Mouse (Mus musculus) v-Abl transformed pro-B cells (cell line): ENCODE measurements at regions not wholly inside any gene's neighbourhood (a gene's known extent, or its start where the extent isn't known, plus 50 kb on each side); places are given as distances from the start of the nearest gene placed in this dataset.

Experiments
- in situ Hi-C, 2 experiments: fragments of 400-800 bp; cut with MboI; formaldehyde crosslinking; loops; one replicate each; pipeline ENCODE4 v1.15.1; 2025; ENCODE audit not compliant: unreplicated experiment in 2 of 2

DNA sequence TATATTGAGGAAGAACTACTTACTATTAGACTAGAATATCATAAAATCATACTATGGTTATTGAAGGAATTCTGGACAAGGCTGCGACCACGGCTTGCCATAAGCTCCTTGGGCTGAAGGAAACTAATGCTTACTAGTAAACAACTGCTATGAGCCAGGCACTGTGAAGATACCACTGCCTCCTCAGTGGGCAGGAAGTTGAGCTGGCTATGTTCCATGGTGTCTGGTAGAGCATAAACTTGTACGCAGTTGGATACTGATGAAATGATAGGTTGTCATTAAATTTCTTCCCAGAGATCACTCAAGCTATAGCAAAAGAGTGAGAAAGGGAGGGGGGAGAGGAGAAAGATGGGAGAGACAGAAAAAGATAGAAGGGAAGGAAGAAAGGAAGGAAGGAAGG is 261.4 kb upstream of the Fn1 start:
- in situ Hi-C loops: no loop called here

DNA sequence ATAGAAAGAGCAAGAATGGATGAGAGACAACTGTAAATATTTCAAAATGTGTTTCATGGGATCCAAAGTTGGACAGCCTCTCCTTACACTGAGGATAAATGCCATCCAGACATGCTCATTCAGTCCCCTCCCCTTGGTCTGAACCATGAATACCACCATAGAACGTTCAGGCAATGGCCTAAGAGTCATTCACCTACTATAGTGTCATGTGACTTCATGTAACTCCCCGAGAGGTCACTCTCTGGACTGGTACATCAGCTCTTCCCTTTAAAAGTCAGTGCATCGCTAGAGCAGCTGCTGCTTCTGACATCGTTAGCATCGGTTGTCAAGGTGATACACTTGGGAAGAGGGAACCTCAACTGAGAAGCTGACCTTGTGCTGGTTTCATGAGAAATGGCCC is 260.2 kb upstream of the Fn1 start:
- in situ Hi-C loops: no loop called here

DNA sequence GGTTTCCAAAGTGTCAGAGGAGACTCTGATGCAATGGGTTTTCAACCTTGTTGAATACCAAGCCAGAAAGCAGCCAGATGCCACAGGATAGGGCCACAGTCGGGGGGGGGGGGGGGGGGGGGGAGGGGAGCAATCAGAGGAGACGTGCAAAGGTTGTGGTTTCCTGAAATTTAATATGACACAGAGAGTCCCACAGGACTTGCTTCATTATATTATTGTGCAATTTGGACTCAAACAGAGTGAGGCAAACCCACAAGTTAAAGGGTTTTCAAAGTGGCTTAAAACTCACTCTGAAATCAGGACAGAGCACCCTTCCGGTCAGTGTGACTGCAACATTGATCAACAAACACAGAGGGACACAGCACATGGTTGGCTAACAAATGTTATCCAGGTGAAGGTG is 259.4 kb upstream of the Fn1 start:
- in situ Hi-C loops: no loop called here

DNA sequence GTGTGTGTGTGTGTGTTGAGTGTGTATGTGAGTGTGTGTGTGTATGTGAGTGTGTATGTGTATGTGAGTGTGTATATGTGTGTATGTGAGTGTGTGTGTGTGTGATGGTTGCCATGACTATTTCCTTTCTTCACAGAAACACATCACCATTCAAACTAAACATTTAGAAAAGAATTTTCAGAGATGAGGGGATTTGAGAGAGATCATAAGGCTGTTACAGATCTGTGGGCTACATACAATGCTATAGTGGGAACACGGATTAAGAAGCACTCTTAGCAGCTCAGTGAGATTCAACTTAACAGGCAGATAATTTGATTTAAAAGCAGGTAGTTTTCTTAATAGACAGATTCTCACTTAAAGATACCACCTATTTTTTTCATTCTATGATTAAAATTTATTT is 257.1 kb upstream of the Fn1 start:
- in situ Hi-C loops: no loop called here

DNA sequence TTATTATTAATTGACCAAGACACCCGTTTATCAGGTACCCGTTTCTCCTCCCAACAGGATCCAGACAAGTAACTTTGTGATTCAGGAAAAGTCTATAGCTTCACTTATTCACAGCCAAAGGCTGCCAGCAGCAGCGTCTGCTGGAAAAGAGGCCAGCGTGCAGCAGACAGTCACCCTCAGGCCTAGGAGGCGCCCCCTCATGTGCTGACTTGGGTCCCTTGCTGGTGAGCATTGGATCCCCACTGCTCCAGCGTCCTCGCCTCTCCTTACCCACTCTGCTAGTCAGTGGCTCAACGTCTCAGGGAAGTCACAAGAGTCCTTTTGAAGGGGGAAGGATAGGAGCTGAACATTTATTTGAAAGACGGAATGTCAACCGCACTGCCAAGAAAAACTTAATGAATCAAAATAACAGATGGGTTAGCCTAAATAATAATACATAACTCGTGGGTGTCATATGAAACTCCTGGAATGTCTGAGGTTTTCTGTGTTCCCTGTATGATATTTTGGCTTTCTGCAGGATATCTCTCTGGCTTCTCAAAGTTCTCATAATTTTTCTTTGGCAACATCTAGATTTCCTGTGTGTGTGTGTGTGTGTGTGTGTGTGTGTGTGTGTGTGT is 256.6 kb upstream of the Fn1 start:
- in situ Hi-C loops: no loop called here

DNA sequence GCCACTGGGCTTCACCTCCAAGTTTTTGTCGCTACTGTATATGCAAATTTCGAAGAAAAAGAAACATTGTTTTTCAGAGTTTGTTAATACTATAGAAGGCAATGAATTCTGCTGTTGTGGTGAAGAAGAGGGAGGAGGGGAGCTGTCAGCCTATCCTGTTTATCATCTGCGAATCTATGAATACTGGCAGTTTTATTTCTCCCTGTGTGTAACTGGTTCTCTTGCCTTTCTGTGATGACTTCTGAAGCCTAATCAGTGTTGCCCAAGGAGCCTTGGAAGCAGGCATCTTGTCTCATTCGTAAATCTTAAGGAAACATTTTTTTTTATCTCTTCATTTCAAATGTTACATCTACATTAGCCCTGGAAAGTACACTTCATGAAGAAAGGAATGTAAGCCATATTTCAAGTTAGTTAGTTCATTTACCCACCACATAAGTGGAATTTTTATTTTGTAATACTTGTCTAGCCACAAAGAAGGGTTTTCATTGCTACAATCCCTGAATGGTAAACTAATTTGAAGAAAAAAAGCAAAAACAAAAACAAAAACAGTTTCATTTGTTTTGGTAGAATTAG is 251.5 kb upstream of the Fn1 start:
- in situ Hi-C loops: no loop called here

DNA sequence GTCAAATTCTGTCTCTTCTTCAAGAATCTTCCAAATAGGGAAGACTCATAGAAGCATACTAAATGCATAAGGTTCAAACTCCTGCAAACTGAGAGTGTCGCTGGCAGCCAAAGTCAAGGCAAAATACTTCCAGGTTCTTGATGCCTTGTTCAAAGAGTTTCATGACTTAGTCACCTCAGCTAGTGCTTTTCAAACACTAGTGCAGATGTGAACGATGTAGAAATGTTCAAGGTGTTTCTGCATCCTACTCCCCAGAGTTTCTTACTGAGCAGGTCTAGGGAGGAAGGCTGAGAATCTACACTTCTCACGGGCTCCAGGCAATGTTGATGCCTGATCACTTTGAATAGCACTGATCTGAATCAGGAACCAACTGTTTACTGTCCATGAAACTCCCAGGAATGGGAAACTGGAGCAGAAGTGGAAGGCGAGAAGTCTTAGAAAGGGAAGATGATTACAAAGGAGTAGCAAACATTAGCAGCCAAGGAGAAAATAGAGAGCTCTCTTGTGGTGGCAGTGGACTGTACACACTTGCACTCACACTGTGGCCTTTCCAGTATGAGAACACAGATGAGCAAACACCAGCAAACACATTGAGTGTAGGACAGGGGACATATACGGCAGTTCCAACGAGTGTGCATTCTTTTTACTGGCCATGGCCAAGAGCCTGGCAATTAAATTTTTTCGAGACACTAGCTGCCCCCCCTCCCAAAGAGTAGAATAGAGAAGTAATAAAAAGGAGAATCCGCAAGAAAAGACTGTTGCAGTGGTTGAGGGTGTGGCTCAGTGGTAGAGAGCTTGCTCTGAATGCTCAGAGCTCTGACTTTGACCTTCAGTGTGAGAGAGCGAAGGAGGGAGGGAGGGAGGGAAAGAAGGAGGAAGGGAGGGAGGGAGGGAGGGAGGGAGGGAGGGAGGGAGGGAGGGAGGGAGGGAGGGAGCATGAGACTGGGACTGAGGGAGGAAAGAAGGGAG is 247.4 kb upstream of the Fn1 start:
- in situ Hi-C loops: no loop called here

DNA sequence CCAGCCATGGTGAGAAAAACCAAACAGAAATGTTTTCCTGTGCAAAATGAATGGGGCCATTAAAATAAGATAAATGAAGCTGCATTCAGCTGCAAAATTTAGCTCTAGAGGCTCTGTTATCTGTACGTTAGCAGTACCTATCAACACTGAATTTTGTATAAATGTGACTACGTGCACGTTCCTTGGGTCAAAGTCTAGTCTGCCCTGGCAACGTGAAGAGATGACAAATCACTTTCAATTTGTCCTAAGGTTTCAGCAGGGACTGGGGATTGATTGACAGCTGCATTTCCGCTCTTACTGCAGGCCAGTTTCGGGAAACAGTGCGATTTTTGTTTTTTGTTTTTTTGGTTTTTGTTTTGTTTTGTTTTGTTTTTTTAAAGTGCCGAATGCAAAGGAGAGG is 246.1 kb upstream of the Fn1 start:
- in situ Hi-C loops: no loop called here

DNA sequence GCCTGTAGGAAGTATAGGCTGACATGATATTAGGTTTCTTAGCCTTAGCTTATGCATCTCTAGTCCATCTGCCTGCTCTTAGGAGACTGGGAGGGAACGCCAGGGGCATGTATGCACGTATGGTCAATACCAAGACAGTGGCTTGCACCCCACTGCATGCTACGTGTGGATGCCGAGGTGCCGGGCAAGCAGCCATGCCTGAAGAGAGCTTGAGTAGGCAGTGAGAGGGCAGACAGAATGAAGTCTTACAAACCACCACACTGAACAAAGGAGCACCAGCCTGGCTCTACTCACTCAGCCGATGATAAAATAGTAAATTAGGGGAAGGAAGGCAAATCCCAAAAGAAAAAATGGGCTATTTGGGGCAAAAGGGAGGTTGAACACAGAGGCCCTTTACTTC is 245.2 kb upstream of the Fn1 start:
- in situ Hi-C loops: no loop called here

DNA sequence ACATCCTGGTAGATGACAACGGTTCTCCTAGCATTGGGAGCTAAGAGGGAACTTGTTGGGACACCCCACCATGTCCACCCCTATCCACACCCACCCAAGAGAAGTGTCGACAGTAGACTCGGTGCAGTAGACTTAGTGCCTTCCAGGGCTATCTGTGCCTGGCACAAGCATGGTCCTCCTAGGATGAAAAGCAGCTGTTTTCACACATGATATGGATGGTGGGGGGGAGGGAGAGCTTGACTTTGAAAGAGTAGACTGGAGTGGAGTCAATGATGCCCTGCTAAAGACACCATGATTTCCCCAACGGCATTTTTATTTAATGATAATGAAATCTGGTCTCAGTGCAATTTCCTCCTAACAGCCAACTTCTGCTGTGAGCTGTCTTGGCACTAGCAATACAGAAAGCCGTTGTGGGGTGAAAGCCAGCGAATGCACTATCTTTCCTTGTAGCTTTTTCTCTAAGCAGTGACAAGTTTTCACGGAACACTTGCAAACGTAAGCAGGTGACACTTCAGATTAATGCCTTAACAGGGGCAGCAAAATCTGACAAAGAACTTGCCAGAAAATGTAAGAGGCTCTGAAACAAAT is 244.6 kb upstream of the Fn1 start:
- in situ Hi-C loops: no loop called here

DNA sequence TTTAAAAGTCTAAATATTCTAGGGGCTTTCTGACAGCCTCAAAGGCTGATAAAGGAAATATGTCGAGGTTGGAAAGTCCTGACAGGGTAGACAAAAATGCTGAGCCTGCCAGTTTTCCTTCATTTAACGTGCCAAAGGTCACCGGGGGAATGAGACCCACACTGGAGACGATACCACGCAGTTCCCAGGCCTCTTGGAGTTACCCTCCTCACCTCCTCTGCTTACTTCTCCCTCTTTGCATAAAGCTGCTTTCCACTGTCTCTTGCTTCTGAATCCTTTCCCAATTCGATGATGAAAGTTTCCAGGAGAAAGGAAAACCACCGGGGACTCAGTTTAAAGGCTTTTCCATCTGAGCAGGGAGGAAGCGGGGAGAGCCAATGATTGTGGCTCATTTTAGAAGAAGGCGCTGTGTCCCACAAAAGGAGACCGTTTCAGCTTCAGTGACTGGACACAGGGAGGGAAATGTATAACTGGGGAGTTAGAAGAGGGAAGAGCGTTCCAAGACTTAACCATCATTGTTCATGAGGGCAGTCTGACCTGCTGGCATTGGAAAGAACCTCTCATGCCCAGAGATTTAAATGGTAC is 243.2 kb upstream of the Fn1 start:
- in situ Hi-C loops: no loop called here

DNA sequence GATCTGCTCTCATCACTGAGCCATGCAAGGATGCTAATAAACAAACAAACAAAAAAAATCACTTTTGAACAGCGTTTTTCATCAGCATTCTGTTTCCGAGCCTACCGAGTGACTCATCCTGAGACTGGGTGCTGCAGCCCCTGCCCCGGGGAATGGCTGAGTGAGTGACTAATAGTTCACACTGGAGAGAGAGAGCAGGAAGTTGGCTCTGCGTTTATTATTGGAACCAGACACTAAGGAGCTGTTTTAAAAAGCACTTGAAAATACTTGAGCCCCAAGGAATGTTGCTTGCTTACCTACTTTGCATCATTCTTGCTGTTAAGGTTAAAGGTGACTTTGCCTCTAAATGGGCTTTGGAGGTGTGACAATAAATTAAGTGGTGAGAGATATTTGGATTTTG is 240.6 kb upstream of the Fn1 start:
- in situ Hi-C loops: no loop called here

DNA sequence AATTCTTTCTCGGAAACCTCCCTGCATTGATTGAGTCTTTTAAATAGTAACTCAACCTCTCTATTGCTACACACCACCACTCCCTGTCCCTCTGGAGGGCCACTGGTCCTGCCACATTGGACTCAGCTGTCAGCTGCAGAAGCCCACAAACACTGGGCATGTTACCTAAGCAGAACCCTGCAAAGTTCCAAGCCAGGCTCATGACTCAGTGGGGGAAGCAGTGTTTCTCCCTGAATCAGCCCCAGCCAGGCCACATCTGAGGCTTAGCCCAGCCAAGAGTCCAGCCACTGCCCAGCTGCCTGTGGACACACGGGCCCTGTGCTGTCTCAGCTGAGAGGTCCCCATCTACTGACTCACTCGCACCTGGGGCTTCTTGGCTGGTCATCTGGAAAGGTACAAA is 234.8 kb upstream of the Fn1 start:
- in situ Hi-C loops: no loop called here

DNA sequence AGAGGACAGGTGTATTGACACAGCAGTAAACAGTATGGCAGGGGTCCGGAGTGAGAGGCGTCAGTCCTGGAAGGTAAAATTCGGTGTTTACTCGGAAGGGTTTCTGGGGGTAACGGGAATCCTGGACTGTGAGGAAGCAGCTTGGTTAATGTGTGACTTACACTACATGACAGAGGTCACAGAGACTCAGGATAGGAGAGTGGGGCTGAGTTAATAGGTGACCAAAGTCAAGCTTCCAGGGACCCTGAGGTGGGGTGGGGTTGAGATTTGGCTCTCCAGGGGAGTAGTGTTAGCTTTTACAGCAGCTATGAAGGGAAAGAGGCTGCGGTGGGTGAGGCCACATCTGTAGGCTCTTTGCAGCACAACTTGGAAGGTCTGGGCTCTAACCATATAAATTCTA is 233.9 kb upstream of the Fn1 start:
- in situ Hi-C loops: no loop called here

DNA sequence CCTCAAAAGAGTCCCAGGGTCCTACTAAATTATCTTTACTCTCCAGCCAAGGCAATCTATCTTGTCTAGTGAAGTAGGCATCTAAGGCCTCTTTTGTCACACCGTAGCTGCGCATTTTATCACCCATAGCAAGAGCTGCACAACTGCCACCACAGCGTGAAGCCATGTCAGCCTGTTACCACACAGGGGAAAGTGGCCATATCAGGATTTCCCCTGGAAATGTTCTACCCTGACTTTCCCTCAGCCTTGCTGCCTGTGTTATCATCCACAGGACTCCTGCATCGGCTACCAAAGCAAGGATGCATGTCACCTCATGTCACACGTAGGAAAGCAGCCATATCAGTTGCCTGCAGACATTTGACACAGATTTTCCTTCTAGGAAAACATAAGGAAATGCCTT is 233.2 kb upstream of the Fn1 start:
- in situ Hi-C loops: no loop called here

DNA sequence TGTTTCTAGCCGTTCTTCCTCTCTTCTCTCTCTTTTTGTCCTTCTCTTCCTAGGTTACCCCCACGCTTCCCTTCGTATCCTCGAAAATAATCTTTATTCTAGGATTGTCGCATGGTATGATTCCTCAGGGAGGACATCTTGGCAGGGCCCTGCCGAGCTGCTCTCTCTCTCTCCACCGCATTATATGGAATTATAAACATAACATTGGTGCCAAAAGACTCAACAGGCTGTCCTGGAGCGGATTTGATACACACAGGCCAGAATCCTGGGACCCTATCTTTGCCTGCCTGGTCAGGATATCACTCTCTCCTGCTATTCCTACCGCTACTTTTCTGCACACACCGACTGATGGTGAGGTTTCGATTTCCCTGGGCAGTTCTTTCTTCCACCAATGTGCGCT is 228.9 kb upstream of the Fn1 start:
- in situ Hi-C loops: no loop called here

DNA sequence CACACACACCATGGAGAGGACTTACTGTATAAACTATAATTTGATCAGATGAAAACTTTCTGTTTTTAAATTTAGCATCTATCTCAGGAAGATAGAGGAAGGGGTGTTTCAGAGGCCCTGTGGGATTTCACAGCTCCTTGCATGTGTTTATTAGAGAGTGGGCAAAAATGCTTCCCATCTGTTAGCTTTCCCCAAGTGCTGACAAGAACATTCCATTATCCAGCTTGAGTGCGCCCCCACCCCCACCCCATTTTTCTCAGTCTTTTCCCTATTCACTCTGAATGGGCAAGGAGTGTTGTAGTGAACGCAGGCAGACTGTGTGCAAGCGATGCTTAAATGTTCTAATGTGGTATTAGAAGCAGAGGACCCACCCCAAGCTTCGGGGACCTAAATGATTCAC is 228.2 kb upstream of the Fn1 start:
- in situ Hi-C loops: no loop called here

DNA sequence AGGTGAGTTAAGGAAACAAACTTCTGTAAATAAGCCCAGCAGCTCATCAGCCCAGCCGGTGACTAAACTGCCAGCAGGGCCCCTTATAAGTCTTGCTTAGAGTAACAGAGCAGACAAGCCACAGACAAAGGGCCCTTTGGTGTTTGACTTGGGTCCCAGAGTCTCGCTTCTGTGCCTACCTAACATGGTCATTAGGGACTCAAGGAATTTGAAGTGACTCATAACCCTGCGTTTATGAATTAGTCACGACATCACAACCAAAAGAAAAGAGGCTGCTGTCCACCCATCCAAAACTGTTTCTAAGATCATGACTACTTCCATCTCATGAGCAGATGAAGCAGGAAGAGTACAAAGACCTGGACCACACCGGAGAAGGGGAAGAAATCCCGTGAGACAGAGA is 227.5 kb upstream of the Fn1 start:
- in situ Hi-C loops: no loop called here

DNA sequence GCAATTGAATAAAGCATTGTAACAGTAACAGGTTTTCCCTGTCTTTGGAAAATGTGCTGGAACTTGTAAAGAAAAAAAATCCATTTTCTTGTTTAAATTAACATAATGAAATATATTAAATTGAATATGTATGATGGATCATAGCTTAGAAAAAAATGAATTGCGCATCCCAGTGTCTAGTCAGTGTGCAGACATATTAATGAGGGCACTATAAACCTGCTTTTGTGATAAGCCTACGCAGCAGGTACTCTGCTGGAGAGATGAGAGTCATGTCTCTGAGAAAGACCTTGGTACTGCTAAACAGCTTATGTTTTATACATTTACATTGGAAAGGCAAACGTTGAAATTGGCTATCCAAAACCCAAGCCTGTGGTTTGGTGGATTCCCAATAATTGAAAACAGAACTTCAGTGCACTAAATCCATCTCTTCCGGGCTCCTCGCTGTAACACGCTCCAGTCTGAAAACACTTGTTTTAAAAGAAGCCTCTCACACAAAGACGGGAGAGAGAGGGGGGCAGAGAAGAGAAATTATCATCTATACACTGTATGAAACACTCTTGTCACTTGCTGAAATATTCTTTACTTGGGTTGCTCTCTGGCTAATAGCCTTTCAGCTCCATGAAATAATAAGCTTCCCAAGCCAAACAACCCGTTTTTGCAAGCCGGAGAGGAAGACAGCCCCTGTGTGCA is 223.9 kb upstream of the Fn1 start:
- in situ Hi-C loops: no loop called here

DNA sequence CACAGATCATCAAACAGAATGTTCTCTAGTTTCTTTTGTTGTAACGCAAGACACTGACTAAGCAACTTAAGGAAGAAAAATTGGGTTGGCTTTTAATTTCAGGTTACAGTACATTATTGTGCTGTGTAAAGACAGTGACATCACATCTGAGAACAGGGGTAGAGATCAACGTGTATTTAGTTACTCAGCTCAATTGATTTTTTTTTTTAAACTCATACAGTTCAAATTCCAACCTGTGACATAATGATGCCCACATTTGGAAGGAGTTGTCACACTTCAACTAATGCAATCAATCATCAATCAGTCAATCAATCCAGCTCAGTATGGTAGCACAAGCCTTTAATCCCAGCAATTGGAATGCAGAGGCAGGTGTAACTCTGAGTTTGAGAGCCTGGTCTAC is 221.0 kb upstream of the Fn1 start:
- in situ Hi-C loops: no loop called here

DNA sequence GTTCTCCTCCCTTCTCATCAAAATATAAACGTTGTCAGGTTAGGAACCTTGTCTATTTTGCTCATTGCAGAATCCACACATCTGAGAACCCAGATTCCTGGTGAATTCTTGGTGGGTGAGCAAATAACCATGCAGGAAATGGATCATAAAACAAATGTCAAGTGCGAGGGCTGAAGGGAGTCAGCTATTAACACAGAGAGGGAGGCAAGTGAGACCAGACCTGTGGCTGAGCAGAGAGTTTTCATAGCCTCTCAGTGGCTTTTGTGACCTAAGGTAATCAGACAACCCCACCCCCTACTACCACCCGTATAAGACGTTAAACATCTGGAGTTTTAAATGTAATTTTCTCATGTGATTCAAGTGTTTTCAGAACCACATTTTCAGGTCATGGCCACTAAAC is 212.7 kb upstream of the Fn1 start:
- in situ Hi-C loops: no loop called here
